Mouse (Mus musculus): ENCODE measurements at regions not wholly inside any gene's neighbourhood (a gene's known extent, or its start where the extent isn't known, plus 50 kb on each side); places are given as distances from the start of the nearest gene placed in this dataset.

- Histone ChIP-seq H3K9ac (no peak overlapping the region), H3K4me1 (replicated peaks) (no peaks in the 10 kb centered on the region), H3K4me3 (no peak overlapping the region), H3K27me3 (no peaks in the 10 kb centered on the region), H3K4me2 (no peak overlapping the region), H3K27ac (replicated peaks) (no peak overlapping the region), H3K9me3 (no peaks in the 10 kb centered on the region), H3K36me3 (no peaks in the 10 kb centered on the region)
- ATAC-seq (ENCODE audit: low read depth) = no peak
- WGBS = 89% methylated on average over 3 of the region's 3 CpGs
These were observed 672.2 kb upstream of the 4930452B06Rik start for GRCm38 (mm10) chr14:9338220-9338619.

DNA sequence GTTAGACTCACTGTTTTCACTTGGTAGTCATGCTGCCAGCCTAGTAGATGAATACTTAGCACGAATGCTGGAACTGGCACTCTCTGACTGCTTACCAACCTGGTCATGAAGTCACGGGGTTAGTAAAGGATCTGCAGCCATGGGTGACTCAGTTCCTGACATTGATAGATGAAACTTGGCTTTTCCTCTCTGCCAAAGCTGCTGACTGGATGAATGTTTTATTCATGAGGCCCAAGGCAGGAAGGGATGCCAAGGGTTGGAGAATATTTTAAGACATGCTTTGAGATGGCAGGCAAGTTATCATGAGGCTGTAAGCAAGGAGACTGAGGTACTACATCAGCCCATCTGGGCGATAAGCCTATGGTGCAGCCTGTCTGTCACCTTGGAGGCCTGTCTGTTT is 671.1 kb upstream of the 4930452B06Rik start:
- no peak for ATAC-seq (ENCODE audit: low read depth)
- H3K4me3 ChIP-seq = no peak overlapping the region
- H3K27me3 ChIP-seq = no peaks in the 10 kb centered on the region
- H3K36me3 ChIP-seq = no peaks in the 10 kb centered on the region
- no peak overlapping the region for H3K27ac ChIP-seq (replicated peaks)
- no peak overlapping the region for H3K9ac ChIP-seq
- no peak overlapping the region for H3K4me2 ChIP-seq
- 66% methylated on average over 3 of the region's 3 CpGs for WGBS
- no peaks in the 10 kb centered on the region for H3K9me3 ChIP-seq
- no peaks in the 10 kb centered on the region for H3K4me1 ChIP-seq (replicated peaks)

DNA sequence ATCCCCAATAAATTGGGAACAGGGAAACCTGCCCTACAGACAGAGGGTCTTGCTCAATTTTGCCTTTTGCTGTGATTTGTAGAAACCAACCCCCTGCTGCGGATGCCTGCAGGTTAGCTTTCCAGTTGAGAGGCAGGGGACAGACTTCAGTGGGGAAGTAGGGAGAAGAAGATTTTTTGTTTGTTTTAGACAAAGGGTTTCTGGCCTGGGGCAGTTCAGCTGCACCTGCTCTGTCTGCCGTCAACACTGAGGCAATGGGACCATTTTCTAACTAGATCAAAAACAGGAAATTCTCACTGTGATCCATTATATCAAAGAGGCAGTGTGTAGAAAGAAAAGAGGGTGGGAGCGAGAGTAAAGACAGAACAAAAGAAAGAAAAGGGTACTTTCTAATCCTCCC is 665.6 kb upstream of the 4930452B06Rik start:
- Histone ChIP-seq H3K9me3 (no peaks in the 10 kb centered on the region), H3K36me3 (no peaks in the 10 kb centered on the region), H3K27ac (replicated peaks) (no peak overlapping the region), H3K4me1 (replicated peaks) (0 out of 2 replicates have a peak, but pooled peaks cover 7% of the 10 kb centered on the region), H3K27me3 (no peaks in the 10 kb centered on the region), H3K9ac (no peak overlapping the region), H3K4me2 (no peak overlapping the region), H3K4me3 (no peak overlapping the region)
- ATAC-seq (ENCODE audit: low read depth) = no peak
- 22% methylated on average over 3 of the region's 3 CpGs for whole genome bisulfite sequencing

- Histone ChIP-seq H3K4me1 (replicated peaks) (0 out of 2 replicates have a peak, but pooled peaks cover 7% of the 10 kb centered on the region), H3K36me3 (no peaks in the 10 kb centered on the region), H3K9me3 (no peaks in the 10 kb centered on the region), H3K27me3 (no peaks in the 10 kb centered on the region), H3K4me3 (no peak overlapping the region), H3K9ac (no peak overlapping the region), H3K4me2 (no peak overlapping the region), H3K27ac (replicated peaks) (no peak overlapping the region)
- ATAC-seq (ENCODE audit: low read depth) = no peak
These were observed 664.7 kb upstream of the 4930452B06Rik start for GRCm38 (mm10) chr14:9330767-9331166.

DNA sequence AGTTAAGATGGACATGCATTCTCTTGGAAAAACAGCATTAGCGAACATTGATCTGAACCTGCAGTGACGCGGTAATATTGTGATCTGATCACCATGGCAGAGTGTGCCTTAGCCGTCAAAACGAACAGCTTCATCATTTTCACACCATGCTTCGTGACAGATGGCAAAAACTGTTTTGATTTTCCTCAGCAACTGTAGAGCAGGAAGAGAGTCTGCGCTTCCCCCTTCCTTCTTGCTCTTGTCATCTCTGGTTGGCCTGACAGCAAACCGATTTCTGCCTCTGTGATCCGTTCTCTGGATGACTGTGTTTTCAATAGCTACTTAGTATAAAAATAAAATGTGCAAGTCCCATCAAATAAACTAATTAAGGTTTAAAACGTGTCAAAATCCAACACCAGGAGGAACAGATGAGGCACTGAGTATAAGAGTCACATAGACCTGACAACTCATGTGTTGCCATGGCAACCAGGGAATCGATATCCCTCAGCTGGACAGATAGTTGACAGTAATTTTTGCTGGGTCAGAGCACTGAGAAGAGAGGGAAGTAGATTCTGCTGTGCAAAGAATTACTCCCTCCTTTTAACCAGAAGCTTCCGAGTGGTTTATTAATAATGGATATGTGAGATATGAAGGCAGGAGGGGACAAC is 663.9 kb upstream of the 4930452B06Rik start:
- Histone ChIP-seq H3K9ac (no peak overlapping the region), H3K4me2 (no peak overlapping the region), H3K36me3 (no peaks in the 10 kb centered on the region), H3K4me3 (no peak overlapping the region), H3K27ac (replicated peaks) (no peak overlapping the region), H3K27me3 (no peaks in the 10 kb centered on the region), H3K9me3 (no peaks in the 10 kb centered on the region), H3K4me1 (replicated peaks) (0 out of 2 replicates have a peak, but pooled peaks cover 7% of the 10 kb centered on the region)
- ATAC-seq (ENCODE audit: low read depth) = no peak
- 77% methylated on average over 12 of the region's 12 CpGs for WGBS

- Histone ChIP-seq H3K4me2 (no peak overlapping the region), H3K4me1 (replicated peaks) (0 out of 2 replicates have a peak, but pooled peaks cover 7% of the 10 kb centered on the region), H3K27ac (replicated peaks) (no peak overlapping the region), H3K9me3 (no peaks in the 10 kb centered on the region), H3K27me3 (no peaks in the 10 kb centered on the region), H3K36me3 (no peaks in the 10 kb centered on the region), H3K4me3 (no peak overlapping the region), H3K9ac (no peak overlapping the region)
- 75% methylated on average over 1 of the region's 1 CpGs for WGBS
- no peak for ATAC-seq (ENCODE audit: low read depth)
These were observed 661.3 kb upstream of the 4930452B06Rik start for GRCm38 (mm10) chr14:9327344-9327743.

GRCm38 (mm10) chr14:9319842-9320241 is 653.8 kb upstream of the 4930452B06Rik start:
- H3K9me3 ChIP-seq = no peaks in the 10 kb centered on the region
- H3K36me3 ChIP-seq = no peaks in the 10 kb centered on the region
- no peak overlapping the region for H3K9ac ChIP-seq
- no peaks in the 10 kb centered on the region for H3K27me3 ChIP-seq
- no peak overlapping the region for H3K4me2 ChIP-seq
- no peak overlapping the region for H3K4me3 ChIP-seq
- no peaks in the 10 kb centered on the region for H3K4me1 ChIP-seq (replicated peaks)
- no peak for ATAC-seq (ENCODE audit: low read depth)
- WGBS = 88% methylated on average over 4 of the region's 4 CpGs
- no peak overlapping the region for H3K27ac ChIP-seq (replicated peaks)

GRCm38 (mm10) chr14:9318796-9319465 is 652.9 kb upstream of the 4930452B06Rik start:
- H3K27me3 ChIP-seq = no peaks in the 10 kb centered on the region
- ATAC-seq (ENCODE audit: low read depth) = no peak
- no peak overlapping the region for H3K4me3 ChIP-seq
- H3K9ac ChIP-seq = no peak overlapping the region
- H3K4me2 ChIP-seq = no peak overlapping the region
- H3K9me3 ChIP-seq = no peaks in the 10 kb centered on the region
- no peaks in the 10 kb centered on the region for H3K36me3 ChIP-seq
- 87% methylated on average over 2 of the region's 2 CpGs for WGBS
- no peaks in the 10 kb centered on the region for H3K4me1 ChIP-seq (replicated peaks)
- no peak overlapping the region for H3K27ac ChIP-seq (replicated peaks)

GRCm38 (mm10) chr14:9315224-9315623 is 649.2 kb upstream of the 4930452B06Rik start:
- Histone ChIP-seq H3K9me3 (no peaks in the 10 kb centered on the region), H3K27ac (replicated peaks) (no peak overlapping the region), H3K4me1 (replicated peaks) (no peaks in the 10 kb centered on the region), H3K9ac (no peak overlapping the region), H3K27me3 (no peaks in the 10 kb centered on the region), H3K4me3 (no peak overlapping the region), H3K36me3 (no peaks in the 10 kb centered on the region), H3K4me2 (no peak overlapping the region)
- no peak for ATAC-seq (ENCODE audit: low read depth)
- WGBS = 76% methylated on average over 3 of the region's 3 CpGs

- H3K4me3 ChIP-seq = no peak overlapping the region
- H3K36me3 ChIP-seq = no peaks in the 10 kb centered on the region
- H3K9me3 ChIP-seq = 0 out of 2 replicates have a peak, but pooled peaks cover 10% of the 10 kb centered on the region
- H3K27me3 ChIP-seq = no peaks in the 10 kb centered on the region
- no peak overlapping the region for H3K4me2 ChIP-seq
- WGBS = 78% methylated on average over 1 of the region's 1 CpGs
- H3K27ac ChIP-seq (replicated peaks) = no peak overlapping the region
- no peak overlapping the region for H3K9ac ChIP-seq
- H3K4me1 ChIP-seq (replicated peaks) = no peaks in the 10 kb centered on the region
- ATAC-seq (ENCODE audit: low read depth) = no peak
These were observed 630.1 kb upstream of the 4930452B06Rik start for GRCm38 (mm10) chr14:9296145-9296544.

GRCm38 (mm10) chr14:9294555-9294954 is 628.5 kb upstream of the 4930452B06Rik start:
- 79% methylated on average over 2 of the region's 2 CpGs for WGBS
- Histone ChIP-seq H3K9ac (no peak overlapping the region), H3K36me3 (no peaks in the 10 kb centered on the region), H3K9me3 (no peaks in the 10 kb centered on the region), H3K27ac (replicated peaks) (no peak overlapping the region), H3K4me2 (no peak overlapping the region), H3K4me1 (replicated peaks) (no peaks in the 10 kb centered on the region), H3K27me3 (no peaks in the 10 kb centered on the region), H3K4me3 (no peak overlapping the region)
- ATAC-seq (ENCODE audit: low read depth) = no peak

- no peak overlapping the region for H3K4me2 ChIP-seq
- H3K9me3 ChIP-seq = no peaks in the 10 kb centered on the region
- no peak overlapping the region for H3K9ac ChIP-seq
- H3K4me3 ChIP-seq = no peak overlapping the region
- 97% methylated on average over 1 of the region's 1 CpGs for WGBS
- no peak overlapping the region for H3K27ac ChIP-seq (replicated peaks)
- no peaks in the 10 kb centered on the region for H3K27me3 ChIP-seq
- ATAC-seq (ENCODE audit: low read depth) = no peak
- no peaks in the 10 kb centered on the region for H3K4me1 ChIP-seq (replicated peaks)
- H3K36me3 ChIP-seq = no peaks in the 10 kb centered on the region
These were observed 622.1 kb upstream of the 4930452B06Rik start for GRCm38 (mm10) chr14:9288103-9288502.

GRCm38 (mm10) chr14:9285606-9286002 is 619.6 kb upstream of the 4930452B06Rik start:
- 92% methylated on average over 7 of the region's 7 CpGs for WGBS
- H3K27ac ChIP-seq (replicated peaks) = no peak overlapping the region
- H3K9ac ChIP-seq = no peak overlapping the region
- H3K27me3 ChIP-seq = no peaks in the 10 kb centered on the region
- H3K4me3 ChIP-seq = no peak overlapping the region
- H3K4me2 ChIP-seq = no peak overlapping the region
- no peak for ATAC-seq (ENCODE audit: low read depth)
- H3K36me3 ChIP-seq = no peaks in the 10 kb centered on the region
- H3K9me3 ChIP-seq = no peaks in the 10 kb centered on the region
- H3K4me1 ChIP-seq (replicated peaks) = no peaks in the 10 kb centered on the region
